Mouse (Mus musculus) intestine, embryonic 15.5 days (tissue): Measurements from ENCODE around the gene Furin. TPM values are rescaled to one million over a fixed set of nuclear protein-coding genes. Genes with fewer than 3 reads are reported as not detected.
A peak's percentile ranks its signal among the peaks of the same experiment; 100 is the strongest.

Experiments used
- ATAC-seq: fragments of 200-750 bp; cut with Nextera tagmentation; 2 replicates; pipeline ENCODE4 v1.8.0; 2017; ENCODE audit warnings: moderate TSS enrichment, moderate library complexity
- H3K27ac ChIP-seq: fragments of 300-500 bp; sonication (generic); 2 replicates; pipeline ENCODE4 v1.5.1; 2015; ENCODE audit warnings: mild to moderate bottlenecking, inconsistent platforms
- H3K27me3 ChIP-seq: fragments of 300-500 bp; sonication (generic); replicated peaks from 2 replicates; pipeline ENCODE4 v1.6.1; 2015; ENCODE audit warnings: inconsistent platforms
- H3K36me3 ChIP-seq: fragments of 300-500 bp; sonication (generic); 2 replicates; pipeline ENCODE4 v1.6.1; 2015; ENCODE audit warnings: inconsistent platforms
- H3K4me1 ChIP-seq: fragments of 300-500 bp; sonication (generic); replicated peaks from 2 replicates; pipeline ENCODE4 v1.6.1; 2015; ENCODE audit warnings: inconsistent platforms
- H3K4me2 ChIP-seq: fragments of 300-500 bp; sonication (generic); replicated peaks from 2 replicates; pipeline ENCODE4 v1.6.1; 2015; ENCODE audit warnings: mild to moderate bottlenecking, inconsistent platforms
- H3K4me3 ChIP-seq: fragments of 300-500 bp; sonication (generic); replicated peaks from 2 replicates; pipeline ENCODE4 v1.5.1; 2015; ENCODE audit warnings: inconsistent platforms
- H3K9ac ChIP-seq: fragments of 300-500 bp; sonication (generic); 2 replicates; pipeline ENCODE4 v1.6.1; 2015; ENCODE audit warnings: inconsistent platforms
- H3K9me3 ChIP-seq: fragments of 300-500 bp; sonication (generic); 2 replicates; pipeline ENCODE4 v1.6.1; 2016; ENCODE audit warnings: inconsistent platforms
- WGBS: fragments of 180-500 bp; shearing (Covaris S2); methylation state at CpG from one replicate; pipeline ENCODE4 v1.1.7; 2015; 5-methylcytosine and 5-hydroxymethylcytosine counted together
- polyA plus RNA-seq: library from polyadenylated mRNA; unstranded; fragments of >200 nt; fragmentation: Nextera tagmentation; extraction: Ambion mirVana; gene quantifications from 2 replicates; pipeline ENCODE4 v1.2.1, GENCODE M21; 2015

The Furin gene
- polyA plus RNA-seq, 1 experiment from 2014 or later, result 9.3 TPM

GRCm38 (mm10) chr7:80444401-80445249 is 39.4 kb upstream of the Furin start:
- 0 out of 2 replicates have a peak, but pooled peaks have one; percentile 44 for ATAC-seq
- H3K9me3 ChIP-seq, result no peaks in the 10 kb centered on the region
- no peak overlapping the region for H3K4me2 ChIP-seq
- no peaks in the 10 kb centered on the region for H3K36me3 ChIP-seq
- H3K4me3 ChIP-seq, result no peak overlapping the region
- no peak overlapping the region for H3K27ac ChIP-seq
- no peak overlapping the region for H3K9ac ChIP-seq
- WGBS, result 54% methylated on average over 17 of the region's 17 CpGs
- peaks cover 24% of the 10 kb centered on the region for H3K4me1 ChIP-seq
- H3K27me3 ChIP-seq, result no peaks in the 10 kb centered on the region

DNA sequence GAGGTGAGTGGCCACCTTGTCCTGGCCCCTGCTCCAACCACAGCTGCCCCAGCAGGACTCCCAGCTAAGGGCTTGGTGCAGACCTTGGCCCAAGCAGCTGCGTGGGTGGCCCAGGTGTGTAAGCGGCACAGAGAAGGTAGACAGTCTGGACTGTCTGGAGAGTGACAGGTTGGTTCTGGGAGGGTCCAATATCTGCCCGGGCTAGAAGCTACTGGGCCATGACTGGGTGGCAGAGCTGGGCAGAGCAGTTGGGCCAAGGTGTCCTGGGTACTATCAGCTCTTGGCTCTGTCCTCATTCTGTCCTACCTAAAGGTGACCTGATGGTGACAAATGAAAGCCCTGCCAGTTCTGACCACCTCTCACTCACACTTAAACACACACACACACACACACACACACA is 37.9 kb upstream of the Furin start:
- no peaks in the 10 kb centered on the region for H3K9me3 ChIP-seq
- no peaks in the 10 kb centered on the region for H3K27me3 ChIP-seq
- ATAC-seq, result no peak
- H3K4me3 ChIP-seq, result no peak overlapping the region
- no peak overlapping the region for H3K4me2 ChIP-seq
- WGBS, result 88% methylated on average over 3 of the region's 3 CpGs
- peaks cover 26% of the 10 kb centered on the region for H3K4me1 ChIP-seq
- no peak overlapping the region for H3K9ac ChIP-seq
- no peak overlapping the region for H3K27ac ChIP-seq
- no peaks in the 10 kb centered on the region for H3K36me3 ChIP-seq

DNA sequence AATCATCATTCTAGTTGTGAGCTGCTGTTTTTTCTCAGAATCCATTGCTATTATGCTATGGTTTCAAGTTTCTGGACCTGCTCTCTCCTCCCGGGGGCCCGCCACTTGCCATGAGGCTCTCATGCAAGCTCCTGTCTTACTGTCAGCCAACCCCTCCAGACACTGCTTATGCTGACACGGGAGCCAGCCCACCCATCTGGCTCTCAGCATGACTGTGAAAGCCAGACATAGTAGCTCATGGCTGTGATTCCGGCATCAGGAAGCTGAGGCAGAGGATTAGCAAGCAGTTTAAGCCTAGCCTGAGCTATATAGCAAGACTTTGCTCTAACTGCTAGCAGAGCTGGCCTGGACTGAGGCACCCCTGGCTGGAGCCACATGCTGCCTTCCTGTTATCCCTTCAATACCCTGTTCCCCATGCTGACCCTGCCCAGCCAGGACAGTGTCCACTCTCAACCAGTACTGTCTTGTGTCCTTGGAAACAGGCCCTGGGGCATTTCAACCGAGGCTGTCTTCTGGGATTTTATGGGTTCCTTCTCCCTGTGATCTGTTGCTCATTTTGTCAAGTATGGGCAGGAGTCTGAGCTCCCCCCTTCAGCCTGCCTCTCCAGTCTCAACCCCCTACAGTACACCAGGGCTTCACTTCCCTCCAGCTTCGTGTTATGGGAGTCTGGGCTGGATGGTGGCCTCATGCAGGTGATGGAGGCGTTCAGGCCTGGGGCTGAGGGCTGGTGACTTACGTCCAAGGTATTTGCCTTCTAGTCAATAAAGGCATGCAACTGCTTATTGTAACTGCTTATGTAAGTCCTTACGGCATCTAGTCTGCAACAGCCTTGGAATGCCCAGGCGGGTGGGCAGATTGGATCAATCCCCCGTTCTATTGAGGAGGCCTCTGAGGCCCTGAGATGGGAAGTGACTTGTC is 37.0 kb upstream of the Furin start:
- no peak overlapping the region for H3K9ac ChIP-seq
- H3K36me3 ChIP-seq, result no peaks in the 10 kb centered on the region
- no peak for ATAC-seq

GRCm38 (mm10) chr7:80440685-80441084 is 35.4 kb upstream of the Furin start:
- H3K9ac ChIP-seq, result no peak overlapping the region
- WGBS, result 37% methylated on average over 4 of the region's 4 CpGs
- H3K4me2 ChIP-seq, result no peak overlapping the region
- no peaks in the 10 kb centered on the region for H3K9me3 ChIP-seq
- no peak overlapping the region for H3K27ac ChIP-seq
- H3K4me3 ChIP-seq, result no peak overlapping the region
- no peaks in the 10 kb centered on the region for H3K27me3 ChIP-seq
- H3K4me1 ChIP-seq, result peaks cover 26% of the 10 kb centered on the region
- ATAC-seq, result no peak
- no peaks in the 10 kb centered on the region for H3K36me3 ChIP-seq

More for the DNA sequence above, 37.0 kb upstream of the Furin start:
- 65% methylated on average over 11 of the region's 11 CpGs for WGBS
- H3K4me3 ChIP-seq, result no peak overlapping the region
- no peak overlapping the region for H3K4me2 ChIP-seq
- peaks cover 26% of the 10 kb centered on the region for H3K4me1 ChIP-seq
- no peaks in the 10 kb centered on the region for H3K9me3 ChIP-seq
- H3K27me3 ChIP-seq, result no peaks in the 10 kb centered on the region
- no peak overlapping the region for H3K27ac ChIP-seq

DNA sequence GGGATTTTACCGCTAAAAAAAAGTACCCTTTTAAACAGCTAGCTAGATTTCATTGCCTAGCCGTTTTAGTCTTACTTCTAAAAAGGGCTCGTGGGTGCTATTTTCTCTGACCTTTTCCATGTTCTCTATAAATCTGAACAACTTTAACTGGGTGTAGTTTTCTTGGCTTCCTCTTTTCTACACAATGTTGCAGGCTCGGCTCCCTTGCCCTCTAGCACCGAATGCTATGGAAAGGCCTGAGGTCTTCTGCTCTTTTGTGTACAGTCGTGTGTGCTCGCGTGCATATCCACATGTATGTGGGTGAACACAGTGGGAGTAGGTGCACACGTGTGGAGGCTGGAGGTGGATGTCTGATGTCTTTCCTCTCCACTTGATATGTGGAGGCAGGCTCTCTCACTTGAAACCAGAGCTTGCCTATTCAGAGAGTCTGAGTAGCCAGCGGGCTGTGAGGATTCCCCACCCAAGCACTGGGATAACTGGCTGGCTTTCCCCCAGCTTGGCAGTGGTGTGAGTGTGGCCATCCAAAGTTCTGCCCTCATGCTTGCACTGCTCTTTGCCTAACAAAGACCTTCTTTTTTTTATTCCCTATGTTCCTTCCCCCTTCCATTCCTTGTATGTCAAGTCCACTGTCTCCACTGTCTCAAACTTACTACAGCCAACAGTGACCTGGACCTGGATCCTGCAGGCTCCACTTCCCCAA is 34.7 kb upstream of the Furin start:
- H3K27ac ChIP-seq, result no peak overlapping the region
- H3K36me3 ChIP-seq, result no peaks in the 10 kb centered on the region
- no peak overlapping the region for H3K4me2 ChIP-seq
- peaks cover 21% of the 10 kb centered on the region for H3K4me1 ChIP-seq
- no peaks in the 10 kb centered on the region for H3K27me3 ChIP-seq
- no peak for ATAC-seq
- whole genome bisulfite sequencing, result 81% methylated on average over 10 of the region's 10 CpGs
- H3K9ac ChIP-seq, result no peak overlapping the region
- H3K9me3 ChIP-seq, result no peaks in the 10 kb centered on the region
- no peak overlapping the region for H3K4me3 ChIP-seq

GRCm38 (mm10) chr7:80439032-80439760 is 34.0 kb upstream of the Furin start:
- H3K4me3 ChIP-seq, result no peak overlapping the region
- no peaks in the 10 kb centered on the region for H3K36me3 ChIP-seq
- no peaks in the 10 kb centered on the region for H3K27me3 ChIP-seq
- 41% methylated on average over 14 of the region's 15 CpGs for WGBS
- H3K4me2 ChIP-seq, result peak overlapping the region; percentile 30
- no peak for ATAC-seq
- no peaks in the 10 kb centered on the region for H3K9me3 ChIP-seq
- H3K4me1 ChIP-seq, result peaks cover 13% of the 10 kb centered on the region
- no peak overlapping the region for H3K9ac ChIP-seq
- H3K27ac ChIP-seq, result no peak overlapping the region

- 77% methylated on average over 7 of the region's 7 CpGs for WGBS
- H3K27me3 ChIP-seq, result no peaks in the 10 kb centered on the region
These were observed 31.3 kb upstream of the Furin start for GRCm38 (mm10) chr7:80436571-80436970.

DNA sequence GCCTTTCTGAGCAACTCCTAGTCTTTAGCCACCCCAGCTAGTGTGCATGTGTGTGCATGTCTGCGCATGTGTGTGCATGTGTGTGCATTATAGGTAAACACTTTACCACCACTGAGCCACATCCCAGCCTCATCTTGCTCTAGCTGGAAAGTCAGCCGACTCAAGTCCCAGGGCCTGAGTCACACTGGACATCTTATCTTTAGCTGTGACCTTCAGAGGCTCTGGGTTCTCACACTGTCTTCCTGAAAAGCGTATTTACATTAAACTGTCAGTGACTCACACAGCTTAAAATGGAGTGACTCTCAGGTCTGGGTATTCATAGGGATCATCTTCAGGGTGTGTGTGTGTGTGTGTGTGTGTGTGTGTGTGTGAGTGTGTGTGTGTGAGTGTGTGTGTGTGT is 30.4 kb upstream of the Furin start:
- no peak overlapping the region for H3K4me2 ChIP-seq
- H3K36me3 ChIP-seq, result no peaks in the 10 kb centered on the region
- H3K27me3 ChIP-seq, result no peaks in the 10 kb centered on the region
- H3K9me3 ChIP-seq, result no peaks in the 10 kb centered on the region
- no peak overlapping the region for H3K4me3 ChIP-seq
- H3K9ac ChIP-seq, result no peak overlapping the region
- H3K27ac ChIP-seq, result no peak overlapping the region
- peak; percentile 61 for ATAC-seq
- WGBS, result 42% methylated on average over 3 of the region's 3 CpGs
- H3K4me1 ChIP-seq, result 0 out of 2 replicates have a peak, but pooled peaks cover 2% of the 10 kb centered on the region

More at GRCm38 (mm10) chr7:80436571-80436970, 31.3 kb upstream of the Furin start:
- Histone ChIP-seq H3K36me3 (no peaks in the 10 kb centered on the region), H3K4me2 (no peak overlapping the region), H3K9me3 (no peaks in the 10 kb centered on the region), H3K4me3 (no peak overlapping the region), H3K9ac (no peak overlapping the region), H3K27ac (no peak overlapping the region), H3K4me1 (0 out of 2 replicates have a peak, but pooled peaks cover 2% of the 10 kb centered on the region)
- ATAC-seq, result no peak

GRCm38 (mm10) chr7:80429661-80430060 is 24.4 kb upstream of the Furin start:
- no peaks in the 10 kb centered on the region for H3K36me3 ChIP-seq
- 94% methylated on average over 12 of the region's 12 CpGs for WGBS
- no peak overlapping the region for H3K9ac ChIP-seq
- ATAC-seq, result no peak
- H3K4me2 ChIP-seq, result no peak overlapping the region
- H3K4me1 ChIP-seq, result no peaks in the 10 kb centered on the region
- no peaks in the 10 kb centered on the region for H3K9me3 ChIP-seq
- no peaks in the 10 kb centered on the region for H3K27me3 ChIP-seq
- no peak overlapping the region for H3K27ac ChIP-seq
- no peak overlapping the region for H3K4me3 ChIP-seq

DNA sequence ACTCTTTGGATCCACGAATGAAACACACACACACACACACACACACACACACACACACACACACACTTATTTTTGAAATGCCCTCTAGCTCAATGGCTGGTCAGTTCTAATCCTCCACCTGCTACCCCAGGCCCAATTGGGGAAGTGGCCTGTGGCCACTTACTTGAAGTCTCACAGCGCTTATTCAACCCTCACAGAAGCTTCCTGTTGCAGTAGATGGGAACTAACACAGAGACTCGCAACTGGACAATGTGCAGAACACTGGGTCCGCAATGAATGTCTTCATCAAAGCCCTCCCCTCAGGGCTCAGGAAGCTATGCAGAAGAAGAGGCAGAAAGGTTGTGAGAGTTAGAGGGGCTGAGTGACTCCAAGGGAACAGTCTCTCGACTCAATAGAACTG is 22.5 kb upstream of the Furin start:
- no peaks in the 10 kb centered on the region for H3K9me3 ChIP-seq

GRCm38 (mm10) chr7:80426363-80426762 is 21.1 kb upstream of the Furin start:
- Histone ChIP-seq H3K4me2 (no peak overlapping the region), H3K4me3 (no peak overlapping the region), H3K9ac (no peak overlapping the region), H3K27ac (no peak overlapping the region), H3K9me3 (no peaks in the 10 kb centered on the region), H3K36me3 (no peaks in the 10 kb centered on the region), H3K27me3 (no peaks in the 10 kb centered on the region), H3K4me1 (peaks cover 7% of the 10 kb centered on the region; the same call in 1 of the 2 replicates)
- 65% methylated on average over 7 of the region's 7 CpGs for WGBS
- ATAC-seq, result no peak

More for the DNA sequence above, 22.5 kb upstream of the Furin start:
- Histone ChIP-seq H3K36me3 (no peaks in the 10 kb centered on the region), H3K9ac (no peak overlapping the region), H3K4me1 (peaks cover 5% of the 10 kb centered on the region; the same call in 1 of the 2 replicates), H3K4me2 (no peak overlapping the region), H3K27ac (no peak overlapping the region), H3K4me3 (no peak overlapping the region), H3K27me3 (no peaks in the 10 kb centered on the region)
- no peak for ATAC-seq
- WGBS, result 72% methylated on average over 5 of the region's 5 CpGs
